Mouse (Mus musculus) limb, embryonic 11.5 days (tissue): Measurements from ENCODE around the gene Usp5. TPM values are rescaled to one million over a fixed set of nuclear protein-coding genes. Genes with fewer than 3 reads are reported as not detected.
A peak's percentile ranks its signal among the peaks of the same experiment; 100 is the strongest.

Source experiments
- ATAC-seq: fragments of 200-750 bp; cut with Nextera tagmentation; 2 replicates; pipeline ENCODE4 v1.8.0; 2017; ENCODE audit warnings: low read depth; ENCODE audit not compliant: insufficient number of reproducible peaks, low FRiP score, low TSS enrichment
- DNase-seq: peaks from one replicate; pipeline ENCODE4 v3.0.0-alpha.2; 2015; ENCODE audit warnings: low spot score
- H3K27ac ChIP-seq: fragments of 300-500 bp; sonication (generic); replicated peaks from 2 replicates; pipeline ENCODE4 v1.5.1; 2014; ENCODE audit warnings: low read depth, mild to moderate bottlenecking, low read length
- H3K27me3 ChIP-seq: fragments of 300-500 bp; sonication (generic); 2 replicates; pipeline ENCODE4 v1.6.1; 2014; ENCODE audit warnings: mild to moderate bottlenecking, low read length, mixed read lengths; ENCODE audit not compliant: control insufficient read depth, insufficient read depth
- H3K36me3 ChIP-seq: fragments of 300-500 bp; sonication (generic); 2 replicates; pipeline ENCODE4 v1.6.1; 2014; ENCODE audit warnings: mild to moderate bottlenecking, low read length, moderate library complexity, mixed read lengths; ENCODE audit not compliant: control insufficient read depth, insufficient read depth
- H3K4me1 ChIP-seq: fragments of 300-500 bp; sonication (generic); 2 replicates; pipeline ENCODE4 v1.6.1; 2014; ENCODE audit warnings: low read length, mixed read lengths; ENCODE audit not compliant: control insufficient read depth, insufficient read depth
- H3K4me2 ChIP-seq: fragments of 300-500 bp; sonication (generic); 2 replicates; pipeline ENCODE4 v1.6.1; 2014; ENCODE audit warnings: low read depth, mild to moderate bottlenecking, moderate library complexity; ENCODE audit not compliant: severe bottlenecking
- H3K4me3 ChIP-seq: fragments of 300-500 bp; sonication (generic); 2 replicates; pipeline ENCODE4 v1.5.1; 2014; ENCODE audit warnings: low read depth, low read length
- H3K9ac ChIP-seq: fragments of 300-500 bp; sonication (generic); 2 replicates; pipeline ENCODE4 v1.6.1; 2014; ENCODE audit warnings: mild to moderate bottlenecking, low read length
- H3K9me3 ChIP-seq: fragments of 300-500 bp; sonication (generic); 2 replicates; pipeline ENCODE4 v1.6.1; 2016; ENCODE audit warnings: low read length; ENCODE audit not compliant: control insufficient read depth
- WGBS: fragments of 180-500 bp; shearing (Covaris S2); extraction: QIAGEN DNeasy Blood & Tissue Kit; methylation state at CpG from one replicate; pipeline ENCODE4 v1.1.7; 2014; 5-methylcytosine and 5-hydroxymethylcytosine counted together
- polyA plus RNA-seq: library from polyadenylated mRNA; unstranded; fragments of >200 nt; fragmentation: Nextera tagmentation; extraction: Ambion mirVana; gene quantifications from 2 replicates; pipeline ENCODE4 v1.2.1, GENCODE M21; 2014

Gene Usp5
- polyA plus RNA-seq, 1 experiment from 2014 or later, result 152 TPM

DNA sequence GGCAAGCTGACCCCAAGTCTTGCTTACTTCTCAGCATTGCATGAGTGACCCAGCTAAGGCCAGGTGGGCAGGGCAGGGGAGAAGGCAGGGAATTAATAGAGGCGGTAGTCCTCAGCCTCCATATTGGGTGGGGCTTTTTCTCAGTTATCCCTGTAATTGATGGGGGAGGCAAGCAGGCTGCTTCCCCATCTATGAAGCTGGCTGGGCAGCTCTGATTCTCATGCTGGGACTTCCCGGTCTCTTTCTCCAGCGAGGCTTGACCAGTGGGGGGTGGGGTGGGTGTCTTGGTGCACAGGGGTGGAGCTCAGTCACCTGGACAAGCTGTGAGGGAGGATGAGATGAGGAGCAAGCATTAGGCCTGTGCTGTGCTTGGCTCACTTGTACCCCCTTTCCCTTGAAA, 32.5 kb upstream of the Usp5 start:
- Histone ChIP-seq H3K36me3 (no peaks in the 10 kb centered on the region), H3K4me2 (no peak overlapping the region), H3K4me3 (no peak overlapping the region), H3K9me3 (no peaks in the 10 kb centered on the region), H3K27me3 (peaks cover 4% of the 10 kb centered on the region; the same call in 1 of the 2 replicates), H3K4me1 (peaks cover 37% of the 10 kb centered on the region), H3K9ac (peak overlapping the region; percentile 23; the same call in 1 of the 2 replicates), H3K27ac (no peak overlapping the region)
- 36% methylated on average over 3 of the region's 3 CpGs for WGBS
- DNase-seq, result no peak
- ATAC-seq, result no peak

DNA sequence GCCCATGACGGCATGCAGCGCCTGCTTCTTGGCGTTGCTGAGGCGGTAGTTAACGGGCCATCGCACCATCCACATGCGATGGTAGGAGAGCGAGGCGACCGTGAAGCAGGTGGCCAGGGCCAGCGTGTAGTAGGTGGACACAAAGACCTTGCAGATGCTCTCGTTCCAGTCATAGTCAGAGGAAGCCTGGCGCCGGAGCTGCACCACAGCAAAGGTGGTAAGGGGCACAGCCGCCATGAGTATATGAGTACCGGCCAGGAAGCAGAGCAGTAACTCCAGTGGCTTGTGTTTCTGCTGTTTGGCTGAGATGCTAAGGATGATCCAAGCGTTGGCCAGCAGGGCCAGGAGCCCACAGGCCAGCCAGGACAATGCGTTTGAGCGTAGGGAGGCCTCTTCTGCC, 32.0 kb upstream of the Usp5 start:
- Histone ChIP-seq H3K36me3 (no peaks in the 10 kb centered on the region), H3K27me3 (peaks cover 4% of the 10 kb centered on the region; the same call in 1 of the 2 replicates), H3K9ac (no peak overlapping the region), H3K9me3 (no peaks in the 10 kb centered on the region), H3K4me1 (peaks cover 38% of the 10 kb centered on the region), H3K27ac (no peak overlapping the region), H3K4me3 (no peak overlapping the region), H3K4me2 (no peak overlapping the region)
- no peak for ATAC-seq
- 79% methylated on average over 19 of the region's 19 CpGs for WGBS
- no peak for DNase-seq

DNA sequence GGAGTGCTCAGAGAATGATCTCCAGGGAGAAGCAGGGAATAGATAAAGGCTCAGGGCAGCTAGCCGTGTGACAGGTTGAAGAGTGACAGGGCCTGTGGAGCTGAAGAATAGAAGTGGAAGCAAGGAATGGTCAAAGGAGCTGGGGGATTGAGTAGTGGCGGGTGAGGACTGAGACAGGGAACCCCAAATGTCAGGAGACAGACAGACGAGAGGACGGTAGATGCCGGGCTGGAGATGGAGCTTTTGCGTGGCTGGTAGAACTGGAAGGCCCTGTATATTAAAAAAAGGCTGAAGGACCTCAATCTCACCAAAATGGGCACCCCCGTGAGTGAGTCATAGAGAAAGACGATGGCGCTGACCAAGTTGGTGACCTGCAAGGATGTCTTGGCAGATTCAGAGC, 31.2 kb upstream of the Usp5 start:
- Histone ChIP-seq H3K9me3 (no peaks in the 10 kb centered on the region), H3K9ac (no peak overlapping the region), H3K27ac (no peak overlapping the region), H3K4me2 (no peak overlapping the region), H3K27me3 (peaks cover 4% of the 10 kb centered on the region; the same call in 1 of the 2 replicates), H3K4me3 (no peak overlapping the region), H3K4me1 (peaks cover 41% of the 10 kb centered on the region), H3K36me3 (no peaks in the 10 kb centered on the region)
- 90% methylated on average over 9 of the region's 9 CpGs for WGBS
- DNase-seq (no peak), ATAC-seq (no peak)

DNA sequence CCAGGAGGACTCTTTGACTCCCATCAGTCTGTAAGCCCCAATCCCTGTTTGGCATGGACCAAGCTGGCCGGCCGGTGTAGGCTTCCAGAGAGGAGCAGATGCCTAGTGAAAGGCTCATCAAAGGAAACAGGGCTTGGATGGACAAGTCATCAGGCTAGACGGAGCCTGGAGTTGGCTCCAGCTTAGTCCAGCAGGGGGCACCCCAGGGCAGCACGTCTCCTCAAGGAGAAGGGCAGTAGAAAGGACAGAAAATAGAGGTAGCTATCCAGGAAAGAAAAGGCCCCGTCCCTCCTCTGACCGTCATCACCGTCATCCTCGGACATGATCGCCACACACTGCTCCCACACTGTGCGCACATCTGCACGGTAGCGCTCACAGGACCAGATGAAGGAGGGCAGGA, 30.4 kb upstream of the Usp5 start:
- H3K4me3 ChIP-seq, result no peak overlapping the region
- DNase-seq, result peak; percentile 93
- H3K36me3 ChIP-seq, result no peaks in the 10 kb centered on the region
- H3K4me1 ChIP-seq, result peaks cover 41% of the 10 kb centered on the region
- H3K9me3 ChIP-seq, result no peaks in the 10 kb centered on the region
- H3K4me2 ChIP-seq, result peak overlapping the region; percentile 12; the same call in 1 of the 2 replicates
- WGBS, result 10% methylated on average over 12 of the region's 12 CpGs
- no peak for ATAC-seq
- peaks cover 4% of the 10 kb centered on the region; the same call in 1 of the 2 replicates for H3K27me3 ChIP-seq
- H3K9ac ChIP-seq, result peak overlapping the region; percentile 17; the same call in 1 of the 2 replicates
- H3K27ac ChIP-seq, result no peak overlapping the region

DNA sequence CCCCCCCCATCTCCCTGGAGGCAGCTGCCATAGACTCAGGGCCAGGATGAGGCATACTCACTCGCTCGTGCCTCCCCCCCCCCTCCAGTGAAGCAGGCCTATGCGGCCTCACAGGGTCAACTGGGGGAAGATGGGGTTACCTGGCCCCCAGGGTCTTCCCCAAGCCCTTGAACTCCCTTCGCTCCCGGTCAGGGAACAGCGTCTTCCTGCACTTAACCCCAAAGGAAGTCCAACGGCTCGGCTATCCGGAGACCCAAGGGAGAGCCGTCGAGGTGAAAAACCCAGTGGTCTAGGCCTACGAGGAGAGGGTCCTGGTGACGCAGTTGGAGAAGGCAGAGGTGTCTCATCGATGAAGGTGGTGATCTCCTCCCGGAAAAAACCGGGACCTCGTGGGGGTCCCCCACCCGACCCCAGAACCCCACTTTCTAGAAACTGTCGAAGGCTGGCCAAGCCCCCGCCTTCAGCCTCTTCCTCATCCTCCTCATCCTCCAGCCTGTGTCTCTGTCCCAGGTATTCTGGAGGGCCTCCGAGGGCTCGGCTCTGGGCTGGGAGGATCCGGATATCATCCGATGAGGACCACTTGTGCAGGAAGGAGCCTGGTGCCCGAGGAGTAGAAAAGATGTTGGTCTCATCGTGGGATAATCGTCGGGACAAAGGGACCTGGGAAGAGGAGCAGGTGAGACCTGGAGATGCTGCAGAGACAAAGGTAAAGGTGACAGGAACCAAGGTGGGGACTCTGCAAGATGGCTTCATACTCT, 29.5 kb upstream of the Usp5 start:
- H3K4me3 ChIP-seq, result peak overlapping the region; percentile 80; the same call in 1 of the 2 replicates
- ATAC-seq (no peak), DNase-seq (no peak)
- H3K9ac ChIP-seq, result peak overlapping the region; percentile 9
- H3K36me3 ChIP-seq, result no peaks in the 10 kb centered on the region
- H3K4me2 ChIP-seq, result peak overlapping the region; percentile 79; the same call in 1 of the 2 replicates
- 70% methylated on average over 28 of the region's 28 CpGs for WGBS
- H3K27me3 ChIP-seq, result no peaks in the 10 kb centered on the region
- H3K27ac ChIP-seq, result no peak overlapping the region
- no peaks in the 10 kb centered on the region for H3K9me3 ChIP-seq
- peaks cover 36% of the 10 kb centered on the region for H3K4me1 ChIP-seq

DNA sequence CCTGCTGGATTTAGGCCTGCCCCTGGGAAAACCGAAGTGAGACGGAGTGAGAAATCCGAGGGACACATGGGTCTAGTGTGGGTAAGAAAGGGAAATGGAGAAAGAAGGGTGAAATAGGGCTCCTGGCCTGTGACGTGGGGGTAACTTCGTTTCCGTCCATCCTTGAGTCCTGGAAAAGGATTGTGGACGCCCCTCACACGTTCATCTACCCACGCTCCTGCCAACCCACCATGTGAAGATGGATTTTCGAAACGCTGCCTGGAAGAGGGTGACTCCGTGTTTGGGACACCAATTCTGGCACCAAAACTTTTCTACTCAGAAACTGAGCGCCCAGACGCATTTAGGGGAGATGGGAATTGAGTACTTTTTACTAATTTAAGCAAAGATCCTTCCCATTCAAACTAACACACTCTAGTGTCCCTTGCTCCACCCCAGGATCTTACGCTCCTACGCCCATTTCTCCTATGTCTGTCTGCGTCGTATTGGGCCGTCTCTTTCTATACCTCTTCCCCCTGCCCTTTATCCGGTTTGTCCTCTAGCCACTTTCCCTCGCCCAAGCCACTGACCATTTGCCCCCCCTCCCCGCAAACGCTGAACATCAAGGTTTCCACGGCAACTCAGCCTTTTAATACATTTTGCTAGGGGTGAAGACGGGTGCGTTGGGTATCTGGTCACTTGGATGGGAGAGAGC, 28.7 kb upstream of the Usp5 start:
- peak overlapping the region; percentile 79 for H3K4me2 ChIP-seq
- no peaks in the 10 kb centered on the region for H3K27me3 ChIP-seq
- H3K36me3 ChIP-seq, result no peaks in the 10 kb centered on the region
- ATAC-seq, result no peak
- no peaks in the 10 kb centered on the region for H3K9me3 ChIP-seq
- peak overlapping the region; percentile 98; the same call in 1 of the 2 replicates for H3K27ac ChIP-seq
- peaks cover 32% of the 10 kb centered on the region for H3K4me1 ChIP-seq
- H3K9ac ChIP-seq, result peak overlapping the region; percentile 98
- peak overlapping the region; percentile 80 for H3K4me3 ChIP-seq
- DNase-seq, result no peak
- WGBS, result 23% methylated on average over 26 of the region's 26 CpGs

DNA sequence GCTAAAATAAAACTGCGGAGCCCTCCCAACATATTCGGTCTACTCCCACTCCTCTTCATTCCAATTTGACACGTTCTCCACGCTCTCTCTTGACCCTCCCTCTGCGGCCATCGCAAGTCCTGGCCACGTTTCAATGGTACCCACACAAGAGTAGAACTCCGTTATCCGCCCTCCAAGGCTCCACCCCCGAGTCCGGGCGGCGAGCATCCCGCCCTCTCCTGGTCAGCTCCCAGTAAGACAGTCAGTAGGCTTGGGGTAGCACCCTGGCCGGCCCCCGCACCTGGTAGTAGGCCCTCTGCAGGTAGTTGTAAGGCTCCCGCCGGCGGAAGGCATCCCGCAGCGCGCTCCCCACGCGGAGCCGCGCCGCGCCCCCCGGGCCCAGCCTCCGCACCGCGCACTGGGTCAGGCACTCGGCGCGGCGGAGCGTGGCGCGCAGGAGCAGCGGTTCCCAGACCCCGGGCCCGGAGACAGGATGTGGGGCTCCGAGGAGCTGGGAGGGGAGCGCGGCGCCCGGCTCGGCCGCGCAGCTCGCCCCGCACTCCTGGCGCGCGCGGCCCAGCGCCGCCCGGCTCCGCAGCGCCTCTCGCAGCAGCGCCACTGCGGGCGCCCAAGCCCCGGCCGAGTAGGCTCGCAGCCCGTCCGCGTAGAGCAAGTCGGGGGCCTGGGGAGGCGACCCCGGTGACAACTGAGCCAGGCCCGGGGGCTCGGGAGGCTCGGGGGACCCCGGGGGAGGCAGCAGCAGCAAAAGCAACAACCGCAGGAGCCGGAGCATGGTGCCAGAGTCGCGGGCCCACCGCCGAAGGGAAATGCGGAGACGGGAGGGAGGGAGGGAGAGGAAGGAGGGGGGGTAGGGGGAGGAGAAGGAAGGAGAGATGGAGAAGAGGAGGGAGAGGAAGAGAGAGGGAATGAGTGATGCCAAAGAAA, 27.9 kb upstream of the Usp5 start, which contains the start of gene P3h3:
TSS of gene P3h3 (minus strand) at position 837 of the 924 bp plus-strand sequence.
- Histone ChIP-seq H3K36me3 (no peaks in the 10 kb centered on the region), H3K4me3 (peak within 1 kb of the TSS; percentile 80), H3K4me2 (peak within 1 kb of the TSS; percentile 79), H3K27ac (peak within 1 kb of the TSS; percentile 98), H3K4me1 (peaks cover 28% of the 10 kb centered on the region), H3K9ac (peak within 1 kb of the TSS; percentile 98), H3K27me3 (no peaks in the 10 kb centered on the region), H3K9me3 (no peaks in the 10 kb centered on the region)
- DNase-seq (peak; percentile 95), ATAC-seq (peak; percentile 83)
- 1% methylated on average over 86 of the region's 86 CpGs for WGBS

DNA sequence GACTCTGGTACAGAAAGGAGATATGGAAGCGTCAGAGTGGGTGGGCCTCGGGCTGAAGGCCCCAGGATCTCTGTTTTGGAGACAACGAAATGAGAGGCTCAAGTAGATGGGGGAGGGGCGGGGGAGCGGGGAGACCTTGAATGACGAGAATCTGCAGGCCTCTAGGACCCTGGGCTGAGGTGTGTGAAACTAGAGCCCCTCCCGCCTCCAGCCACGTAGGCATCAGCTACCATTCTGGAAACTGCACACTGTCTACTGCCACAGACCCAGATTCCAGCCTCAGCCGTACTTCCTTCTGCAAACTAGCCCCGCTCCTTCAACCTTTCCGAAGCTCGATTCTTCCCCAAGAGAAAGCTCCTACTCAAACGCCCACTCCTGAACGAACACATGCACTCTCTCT, 27.0 kb upstream of the Usp5 start:
- Histone ChIP-seq H3K27ac (peak overlapping the region; percentile 89), H3K27me3 (no peaks in the 10 kb centered on the region), H3K4me3 (peak overlapping the region; percentile 80), H3K9ac (peak overlapping the region; percentile 98), H3K4me1 (peaks cover 22% of the 10 kb centered on the region), H3K36me3 (no peaks in the 10 kb centered on the region), H3K4me2 (peak overlapping the region; percentile 79), H3K9me3 (no peaks in the 10 kb centered on the region)
- 3% methylated on average over 14 of the region's 14 CpGs for WGBS
- peak; percentile 83 for DNase-seq
- ATAC-seq, result peak; percentile 55
